Mouse (Mus musculus) erythroblast, embryonic 14.5 days (primary cell): ENCODE data around the gene Arpp19. TPM values are rescaled to one million over a fixed set of nuclear protein-coding genes. Genes with fewer than 3 reads are reported as not detected.

Source experiments
- H3K27me3 ChIP-seq: 2 replicates; pipeline ENCODE4 v1.6.1; 2012; ENCODE audit warnings: inconsistent platforms; ENCODE audit not compliant: control insufficient read depth
- H3K36me3 ChIP-seq: 2 replicates; pipeline ENCODE4 v1.6.1; 2012; ENCODE audit warnings: mild to moderate bottlenecking, inconsistent platforms; ENCODE audit not compliant: control insufficient read depth
- H3K4me1 ChIP-seq: 2 replicates; pipeline ENCODE4 v1.6.1; 2012; ENCODE audit warnings: inconsistent platforms; ENCODE audit not compliant: control insufficient read depth
- H3K4me3 ChIP-seq: replicated peaks from 2 replicates; pipeline ENCODE3; 2012; ENCODE audit warnings: moderate library complexity, mild to moderate bottlenecking, inconsistent platforms
- H3K9me3 ChIP-seq: 2 replicates; pipeline ENCODE4 v1.6.1; 2012; ENCODE audit warnings: low read length, inconsistent platforms, mixed read lengths; ENCODE audit not compliant: control insufficient read depth
- GATA1 ChIP-seq: IDR thresholded peaks from 2 replicates; pipeline ENCODE4 v1.6.1; 2012; ENCODE audit warnings: low read length, inconsistent platforms, mixed read lengths
- TAL1 ChIP-seq: IDR thresholded peaks from 3 replicates; pipeline ENCODE4 v1.6.1; 2012; ENCODE audit warnings: low read length, inconsistent platforms, mixed read lengths
- polyA plus RNA-seq: library from polyadenylated mRNA; stranded (reverse); fragments of >175 nt; gene quantifications from 2 replicates; pipeline ENCODE4 v1.2.3, GENCODE M21; 2012

Gene Arpp19
- polyA plus RNA-seq, 1 experiment, result 10.8 TPM

DNA sequence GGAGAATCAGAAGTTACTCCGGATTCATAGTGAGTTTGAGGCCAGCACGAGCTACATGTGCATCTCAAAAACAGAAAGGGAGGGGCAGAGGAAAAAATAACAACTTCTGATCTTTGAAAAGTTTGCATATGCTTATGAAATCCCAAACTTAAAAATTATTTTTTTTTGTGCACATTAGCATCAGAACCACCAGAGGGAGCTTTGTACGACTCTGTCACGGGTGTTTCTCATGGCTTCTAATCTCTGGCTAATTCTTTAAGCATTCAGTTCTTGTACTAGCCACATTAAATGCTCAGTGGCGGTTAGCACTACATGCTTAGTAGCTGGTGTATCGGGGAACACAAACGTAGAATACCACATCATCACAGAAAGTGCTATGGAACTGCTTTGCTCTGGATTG is 4.3 kb upstream of the Arpp19 start:
- H3K27me3 ChIP-seq, result no peaks in the 10 kb centered on the region
- H3K9me3 ChIP-seq, result no peaks in the 10 kb centered on the region
- H3K36me3 ChIP-seq, result no peaks in the 10 kb centered on the region; the same call in 1 of the 2 replicates
- no peak for TF ChIP-seq TAL1
- TF ChIP-seq GATA1, result no peak
- peaks cover 10% of the 10 kb centered on the region for H3K4me1 ChIP-seq
- H3K4me3 ChIP-seq, result no peak overlapping the region

DNA sequence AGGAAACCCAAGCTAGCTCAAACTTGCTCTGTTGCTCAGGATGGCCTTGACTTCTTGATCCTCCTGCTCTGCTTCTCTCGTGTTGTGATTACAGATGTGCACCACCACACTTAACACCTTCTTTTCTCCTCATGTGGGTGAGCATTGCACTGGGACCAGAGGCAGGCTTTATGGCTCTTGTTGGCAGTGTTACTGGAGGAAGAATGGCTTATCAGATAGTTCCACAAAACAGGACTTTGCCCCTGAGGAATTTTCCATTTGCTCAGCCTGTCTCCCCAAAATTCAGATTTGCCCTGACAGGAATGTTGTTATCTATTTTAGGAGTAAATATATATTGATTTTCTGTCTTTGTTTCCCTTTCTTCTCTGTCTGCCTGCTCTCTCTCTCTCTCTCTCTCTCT is 2.7 kb upstream of the Arpp19 start:
- Histone ChIP-seq H3K9me3 (no peaks in the 10 kb centered on the region), H3K27me3 (no peaks in the 10 kb centered on the region), H3K36me3 (peaks cover 4% of the 10 kb centered on the region; the same call in 1 of the 2 replicates), H3K4me3 (no peak overlapping the region), H3K4me1 (peaks cover 21% of the 10 kb centered on the region)
- no peak for TF ChIP-seq TAL1
- TF ChIP-seq GATA1, result no peak

DNA sequence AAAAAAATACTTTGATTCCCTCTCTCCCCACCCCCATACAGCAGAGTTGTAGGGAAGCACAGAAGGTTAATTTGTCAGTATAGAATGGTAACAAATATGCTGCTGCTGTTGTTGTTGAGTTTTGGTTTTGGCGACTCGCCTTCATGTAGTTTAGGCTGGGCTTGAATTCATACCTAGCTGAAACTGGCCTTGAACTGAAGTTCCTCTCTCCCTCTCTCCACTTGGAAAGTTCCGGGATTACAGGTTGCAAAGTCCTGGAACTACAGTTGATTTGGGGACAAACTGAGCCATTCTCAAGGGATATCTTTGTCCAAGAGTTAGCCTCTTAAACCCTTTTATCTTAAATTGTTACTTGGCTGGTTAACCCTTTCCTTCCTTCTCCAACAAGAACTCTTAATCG is 1.5 kb upstream of the Arpp19 start:
- H3K9me3 ChIP-seq, result no peaks in the 10 kb centered on the region
- peaks cover 12% of the 10 kb centered on the region for H3K36me3 ChIP-seq
- peaks cover 29% of the 10 kb centered on the region for H3K4me1 ChIP-seq
- TF ChIP-seq GATA1 (no peak), TAL1 (no peak)
- H3K4me3 ChIP-seq, result no peak overlapping the region
- H3K27me3 ChIP-seq, result no peaks in the 10 kb centered on the region

DNA sequence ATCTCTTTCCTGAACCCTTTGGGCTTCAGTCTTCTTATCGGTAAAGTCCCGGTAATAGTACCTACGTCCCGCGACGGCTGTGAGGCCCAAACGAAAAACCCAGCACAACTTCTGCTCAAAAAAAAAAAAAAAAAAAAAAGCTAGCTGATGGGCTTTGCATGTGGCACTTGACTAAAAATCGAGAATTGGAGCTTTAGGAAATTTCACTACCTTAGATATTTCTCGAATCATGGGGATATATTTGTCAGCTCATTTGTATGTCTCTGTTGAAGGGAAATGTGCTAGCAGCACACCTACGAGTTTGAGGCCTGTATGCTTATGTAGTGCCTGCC is 909 bp downstream of the Arpp19 start:
- peaks cover 31% of the 10 kb centered on the region for H3K4me1 ChIP-seq
- H3K27me3 ChIP-seq, result no peaks in the 10 kb centered on the region
- no peaks in the 10 kb centered on the region for H3K9me3 ChIP-seq
- no peak for TF ChIP-seq GATA1
- TF ChIP-seq TAL1, result no peak
- peak overlapping the region; percentile 91 for H3K4me3 ChIP-seq
- peaks cover 25% of the 10 kb centered on the region for H3K36me3 ChIP-seq

GRCm38 (mm10) chr9:75040566-75040965 is 3.2 kb downstream of the Arpp19 start:
- Histone ChIP-seq H3K27me3 (no peaks in the 10 kb centered on the region), H3K4me1 (peaks cover 37% of the 10 kb centered on the region), H3K36me3 (peaks cover 36% of the 10 kb centered on the region), H3K9me3 (no peaks in the 10 kb centered on the region), H3K4me3 (no peak overlapping the region)
- TF ChIP-seq GATA1 (no peak), TAL1 (no peak)

DNA sequence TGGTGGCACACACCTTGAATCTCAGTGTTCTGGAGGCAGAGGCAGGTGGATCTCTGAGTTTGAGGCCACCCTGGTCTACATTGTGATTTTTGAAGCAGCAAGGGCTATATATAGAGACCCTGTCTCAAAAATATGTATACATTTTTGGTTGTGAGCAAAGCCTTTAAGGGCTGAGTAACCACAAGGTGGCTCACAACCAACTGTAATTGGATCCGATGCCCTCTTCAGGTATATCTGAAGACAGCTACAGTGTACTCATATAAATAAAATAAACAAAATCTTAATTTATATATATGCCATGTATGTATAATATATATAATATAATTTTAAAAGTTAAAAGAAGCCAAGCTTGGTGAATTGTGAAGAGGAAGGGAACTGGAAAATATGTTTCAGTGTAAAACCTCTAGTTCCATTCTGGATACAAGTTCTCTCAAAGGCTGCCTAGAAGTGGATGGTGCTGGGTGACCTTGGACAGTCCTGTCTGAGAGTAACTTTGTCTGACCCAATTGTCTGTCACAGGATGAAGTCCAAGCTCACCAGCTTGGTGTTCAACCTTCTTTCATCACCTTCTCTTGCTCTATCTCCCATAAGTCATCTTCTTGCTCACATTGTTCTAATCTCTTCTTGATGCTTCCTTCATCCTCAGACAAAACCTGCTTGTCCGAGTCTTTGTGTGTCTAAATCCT is 4.6 kb downstream of the Arpp19 start:
- TF ChIP-seq TAL1 (no peak), GATA1 (no peak)
- H3K9me3 ChIP-seq, result no peaks in the 10 kb centered on the region
- no peaks in the 10 kb centered on the region for H3K27me3 ChIP-seq
- peaks cover 49% of the 10 kb centered on the region for H3K36me3 ChIP-seq
- H3K4me3 ChIP-seq, result no peak overlapping the region
- peaks cover 40% of the 10 kb centered on the region for H3K4me1 ChIP-seq

- peaks cover 32% of the 10 kb centered on the region for H3K4me1 ChIP-seq
- H3K36me3 ChIP-seq, result peaks cover 56% of the 10 kb centered on the region
These were observed 5.8 kb downstream of the Arpp19 start for GRCm38 (mm10) chr9:75043191-75043590.

GRCm38 (mm10) chr9:75047079-75047478 is 9.7 kb downstream of the Arpp19 start:
- Histone ChIP-seq H3K27me3 (no peaks in the 10 kb centered on the region), H3K4me1 (peaks cover 14% of the 10 kb centered on the region), H3K36me3 (peaks cover 49% of the 10 kb centered on the region), H3K4me3 (no peak overlapping the region), H3K9me3 (no peaks in the 10 kb centered on the region)
- TF ChIP-seq GATA1, result no peak
- TF ChIP-seq TAL1, result no peak

More at GRCm38 (mm10) chr9:75043191-75043590, 5.8 kb downstream of the Arpp19 start:
- no peak for TF ChIP-seq TAL1
- TF ChIP-seq GATA1, result no peak
- Histone ChIP-seq H3K4me3 (no peak overlapping the region), H3K27me3 (no peaks in the 10 kb centered on the region), H3K9me3 (no peaks in the 10 kb centered on the region)

GRCm38 (mm10) chr9:75049100-75049499 is 11.7 kb downstream of the Arpp19 start:
- Histone ChIP-seq H3K36me3 (peaks cover 41% of the 10 kb centered on the region), H3K4me3 (no peak overlapping the region), H3K4me1 (peaks cover 12% of the 10 kb centered on the region), H3K9me3 (no peaks in the 10 kb centered on the region), H3K27me3 (no peaks in the 10 kb centered on the region)
- TF ChIP-seq TAL1 (no peak), GATA1 (no peak)

- TF ChIP-seq GATA1 (no peak), TAL1 (no peak)
- H3K27me3 ChIP-seq, result no peaks in the 10 kb centered on the region
- H3K9me3 ChIP-seq, result no peaks in the 10 kb centered on the region
- peaks cover 11% of the 10 kb centered on the region for H3K4me1 ChIP-seq
- H3K36me3 ChIP-seq, result peaks cover 48% of the 10 kb centered on the region
- H3K4me3 ChIP-seq, result no peak overlapping the region
These were observed 12.6 kb downstream of the Arpp19 start for GRCm38 (mm10) chr9:75050003-75050402.
